Mouse (Mus musculus) C2C12 (cell line): Measurements from ENCODE around the gene Fbxw2.

Source experiments
- CEBPB ChIP-seq: IDR thresholded peaks from one replicate; pipeline ENCODE4 v1.6.1; 2011; ENCODE audit warnings: low read depth, mild to moderate bottlenecking, control low read depth, moderate library complexity
- CTCF ChIP-seq: IDR thresholded peaks from one replicate; pipeline ENCODE4 v1.5.1; 2011; ENCODE audit not compliant: control insufficient read depth, insufficient read depth, insufficient read length
- MAX ChIP-seq: IDR thresholded peaks from one replicate; pipeline ENCODE4 v1.6.1; 2011; ENCODE audit warnings: mild to moderate bottlenecking, control low read depth
- MYOD1 ChIP-seq: IDR thresholded peaks from one replicate; pipeline ENCODE4 v1.6.1; 2011; ENCODE audit warnings: low read depth; ENCODE audit not compliant: control insufficient read depth, insufficient read length
- MYOG ChIP-seq: IDR thresholded peaks from one replicate; pipeline ENCODE4 v1.6.1; 2011; ENCODE audit not compliant: control insufficient read depth, insufficient read length; ENCODE audit errors: extremely low read depth
- USF1 ChIP-seq: IDR thresholded peaks from one replicate; pipeline ENCODE4 v1.6.1; 2011; ENCODE audit warnings: low read depth, mild to moderate bottlenecking, control low read depth, moderate library complexity

GRCm38 (mm10) chr2:34833624-34834023 lies 7.5 kb upstream of the Fbxw2 start:
- TF ChIP-seq CTCF (no peak), MYOD1 (no peak), USF1 (no peak), MAX (no peak), CEBPB (no peak), MYOG (no peak)
